Mouse (Mus musculus): ENCODE results near the gene Cask. TPM values are rescaled to one million over a fixed set of nuclear protein-coding genes. Genes with fewer than 3 reads are reported as not detected.

The Cask gene
- 3.7 TPM for polyA plus RNA-seq (2017; shearing (Covaris generic))

DNA sequence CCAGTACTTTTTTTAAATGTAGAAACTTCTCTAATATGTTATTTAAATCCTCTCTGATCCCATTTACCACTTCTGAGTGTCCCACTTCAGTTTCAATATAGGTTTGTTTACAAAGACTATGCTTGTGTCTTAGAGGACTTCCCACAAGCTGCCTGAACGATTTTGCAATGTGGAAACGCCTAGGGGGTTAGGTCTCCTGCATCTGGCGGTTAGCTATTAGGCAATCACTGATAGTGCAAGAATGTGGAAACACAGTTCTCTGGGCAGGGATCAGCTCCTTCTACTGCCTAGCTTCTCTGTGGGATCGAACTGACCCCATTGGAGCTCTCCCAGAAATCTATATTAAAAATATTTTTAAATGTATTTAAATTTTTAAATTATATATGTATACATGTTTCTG, at the start of gene Cask:
Cask (minus strand) TSS at position 83 of the 400 bp plus-strand sequence.

DNA sequence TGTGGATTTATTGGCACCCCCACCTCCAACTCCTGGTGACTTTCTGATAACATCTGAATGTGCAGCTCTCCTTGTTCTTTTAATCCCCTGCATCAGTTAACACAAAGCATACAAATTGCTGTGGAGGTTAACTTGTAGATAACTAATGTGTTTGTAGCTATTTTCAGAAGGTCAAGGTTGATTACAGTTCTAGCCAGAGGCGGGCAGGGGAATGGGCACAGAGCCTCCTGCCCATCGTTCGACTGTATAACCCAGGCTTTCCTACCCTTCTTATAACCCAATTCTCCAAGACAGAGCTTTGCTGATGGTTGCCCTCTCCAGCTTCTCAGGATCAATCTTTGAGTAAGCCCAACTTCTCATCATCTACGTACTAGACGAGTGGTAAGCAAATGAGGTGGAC, 190.1 kb downstream of the Cask start, which contains the start of gene Gpr82:
Gpr82 (plus strand) TSS at position 301 of the 400 bp plus-strand sequence.

DNA sequence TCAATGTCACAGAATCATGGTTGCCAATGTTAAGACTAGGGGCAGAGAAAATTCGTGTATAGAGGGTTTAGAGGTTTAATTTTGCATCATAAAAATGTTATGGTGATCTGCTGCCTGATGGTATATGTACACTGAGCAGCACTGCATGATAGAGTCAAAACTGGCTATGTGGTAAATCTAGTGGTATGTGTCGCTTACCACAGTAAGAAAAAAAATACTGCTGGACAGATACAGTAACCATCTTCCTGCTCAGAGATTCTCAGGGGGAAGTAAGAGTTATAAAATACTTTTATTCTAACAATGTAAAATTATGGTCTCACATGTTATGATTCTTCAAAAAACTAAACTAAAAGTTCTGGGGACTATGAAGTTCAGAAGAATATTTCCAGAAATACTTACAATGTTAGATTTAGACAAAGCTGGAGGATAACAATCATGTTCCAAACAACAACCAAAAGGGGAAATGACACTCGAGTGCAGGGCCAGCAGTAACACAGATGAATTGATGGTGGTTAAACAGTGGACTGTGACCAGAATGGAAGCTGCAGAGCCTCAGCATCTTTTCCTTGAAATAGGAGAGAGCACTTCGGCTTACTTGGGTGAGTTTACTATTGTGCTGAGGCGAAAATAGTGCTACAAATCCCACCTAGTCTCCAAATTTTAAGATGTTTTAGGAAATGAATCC, 219.4 kb downstream of the Cask start, which contains the start of gene Gpr34:
Gpr34 (plus strand) TSS at position 491 of the 685 bp plus-strand sequence.

Other genes with a start within 250 kb of the Cask start
- gene Gpr34, start 219.3 kb downstream of the Cask start, polyA plus RNA-seq (2017; shearing (Covaris generic)): 3.2 TPM
- not detected for gene Gpr82, start 190.0 kb downstream of the Cask start, polyA plus RNA-seq (2017; shearing (Covaris generic))

All from naive thymus-derived CD4-positive, alpha-beta T cell, adult 5 months (primary cell).